Mouse (Mus musculus) heart, adult 2 months (tissue): Measurements from ENCODE around the gene C1qb.

ENCODE experiments used
- CTCF ChIP-seq: fragments of 200-600 bp; IDR thresholded peaks from 2 replicates; pipeline ENCODE4 v1.8.1; 2022; ENCODE audit warnings: antibody characterized with exemption, mild to moderate bottlenecking, moderate library complexity
- POLR2A ChIP-seq: fragments of 200-500 bp; IDR thresholded peaks from 2 replicates; pipeline ENCODE4 v1.6.1; 2011; ENCODE audit warnings: mild to moderate bottlenecking, low read depth, low read length, control low read depth; ENCODE audit not compliant: insufficient read depth

- no peak for TF ChIP-seq POLR2A
- TF ChIP-seq CTCF: no peak
Measured at GRCm38 (mm10) chr4:136862411-136862810, 23.6 kb downstream of the C1qb start.
